Mouse (Mus musculus) right cerebral cortex, adult 18-20 months (tissue): ENCODE data around the gene Nnat.

Experiments
- DNase-seq: peaks from one replicate; pipeline ENCODE4 v3.0.0; 2022; ENCODE audit warnings: mixed read lengths

Gene Nnat

DNA sequence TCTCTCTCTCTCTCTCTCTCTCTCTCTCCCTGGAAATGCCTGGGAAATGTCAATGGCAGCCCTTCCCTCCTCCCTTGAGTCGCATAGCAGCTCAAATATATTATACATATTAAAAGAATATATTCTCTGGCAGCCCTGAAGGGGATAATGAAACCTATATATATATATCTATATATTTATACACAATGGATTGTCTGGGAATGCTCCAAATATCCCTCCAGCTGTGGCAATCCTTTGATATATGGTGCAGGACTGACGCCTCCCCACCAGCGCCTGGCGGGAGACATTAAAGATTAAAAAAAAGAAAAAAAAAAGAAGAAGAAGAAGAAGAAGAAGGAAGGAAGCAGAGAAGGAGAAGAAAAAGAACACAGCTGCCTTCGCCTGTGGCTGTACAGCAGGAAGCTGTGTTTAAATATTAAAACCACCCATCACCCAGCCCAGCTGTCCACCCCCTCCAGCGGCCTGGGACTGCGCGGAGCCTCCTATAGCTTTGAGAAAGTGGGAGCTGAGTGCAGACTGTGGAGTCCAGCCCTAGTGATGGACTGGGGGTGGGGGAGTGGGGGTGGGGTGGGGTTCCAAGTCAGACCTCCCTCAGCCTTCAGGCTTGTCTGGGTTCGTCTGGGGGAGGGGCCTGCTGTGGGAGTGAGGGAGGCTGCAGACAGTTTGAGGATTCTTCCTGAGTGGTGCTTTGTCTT, 47.8 kb downstream of the Nnat start:
- DNase-seq: no peak

DNA sequence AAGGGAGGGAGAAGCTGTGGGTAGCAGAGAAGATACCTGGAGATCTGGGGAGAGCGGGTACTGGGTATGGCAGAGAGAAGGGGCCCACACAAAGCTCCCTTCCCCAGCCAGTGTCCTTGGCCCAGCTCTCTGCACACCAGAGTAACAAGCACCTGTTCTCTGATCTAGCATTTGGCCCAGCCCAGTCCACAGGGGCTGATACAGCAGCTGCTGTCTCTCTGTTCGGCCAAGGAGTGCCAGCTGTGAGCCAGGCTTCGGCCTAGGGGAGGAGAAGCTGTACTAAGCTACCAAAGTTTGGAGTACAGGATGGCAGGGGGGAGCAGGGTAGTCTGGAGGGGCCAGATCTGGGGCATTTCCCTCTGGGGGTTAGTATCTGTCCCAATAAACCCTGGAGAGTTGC, 51.9 kb downstream of the Nnat start:
- DNase-seq: no peak
